Mouse (Mus musculus) heart, embryonic 13.5 days (tissue): Measurements from ENCODE around the gene Plekha1. TPM values are rescaled to one million over a fixed set of nuclear protein-coding genes. Genes with fewer than 3 reads are reported as not detected.
A peak's percentile ranks its signal among the peaks of the same experiment; 100 is the strongest.

Experiments
- ATAC-seq: fragments of 200-750 bp; cut with Nextera tagmentation; 2 replicates; pipeline ENCODE4 v1.8.0; 2017; ENCODE audit warnings: moderate TSS enrichment; ENCODE audit not compliant: insufficient number of reproducible peaks, low FRiP score, low TSS enrichment; ENCODE audit errors: extremely low read depth
- H3K27ac ChIP-seq: fragments of 300-500 bp; sonication (generic); replicated peaks from 2 replicates; pipeline ENCODE4 v1.5.1; 2015; ENCODE audit warnings: moderate library complexity, mild to moderate bottlenecking, inconsistent platforms
- H3K27me3 ChIP-seq: fragments of 300-500 bp; sonication (generic); replicated peaks from 2 replicates; pipeline ENCODE4 v1.6.1; 2015; ENCODE audit warnings: mild to moderate bottlenecking, inconsistent platforms
- H3K36me3 ChIP-seq: fragments of 300-500 bp; sonication (generic); 2 replicates; pipeline ENCODE4 v1.6.1; 2015; ENCODE audit warnings: mild to moderate bottlenecking, inconsistent platforms
- H3K4me1 ChIP-seq: fragments of 300-500 bp; sonication (generic); 2 replicates; pipeline ENCODE4 v1.6.1; 2015; ENCODE audit warnings: inconsistent platforms
- H3K4me2 ChIP-seq: fragments of 300-500 bp; sonication (generic); 2 replicates; pipeline ENCODE4 v1.6.1; 2015; ENCODE audit warnings: inconsistent platforms, mild to moderate bottlenecking, moderate library complexity
- H3K4me3 ChIP-seq: fragments of 300-500 bp; sonication (generic); 2 replicates; pipeline ENCODE4 v1.5.1; 2015; ENCODE audit warnings: moderate library complexity, mild to moderate bottlenecking, inconsistent platforms
- H3K9ac ChIP-seq: fragments of 300-500 bp; sonication (generic); 2 replicates; pipeline ENCODE4 v1.6.1; 2015; ENCODE audit warnings: inconsistent platforms, mild to moderate bottlenecking, moderate library complexity
- H3K9me3 ChIP-seq: fragments of 300-500 bp; sonication (generic); 2 replicates; pipeline ENCODE4 v1.6.1; 2016; ENCODE audit warnings: inconsistent platforms
- WGBS: fragments of 180-500 bp; shearing (Covaris S2); methylation state at CpG from one replicate; pipeline ENCODE4 v1.1.7; 2015; ENCODE audit warnings: mixed read lengths; 5-methylcytosine and 5-hydroxymethylcytosine counted together
- polyA plus RNA-seq: library from polyadenylated mRNA; unstranded; fragments of >200 nt; fragmentation: Nextera tagmentation; extraction: Ambion mirVana; gene quantifications from 2 replicates; pipeline ENCODE4 v1.2.1, GENCODE M21; 2015

Plekha1 gene
- polyA plus RNA-seq, 1 experiment from 2014 or later, result 41.7 TPM

GRCm38 (mm10) chr7:130860721-130861142 is 4.8 kb upstream of the Plekha1 start:
- Histone ChIP-seq H3K27ac (no peak overlapping the region), H3K9ac (no peak overlapping the region), H3K4me2 (no peak overlapping the region), H3K36me3 (no peaks in the 10 kb centered on the region), H3K4me1 (peaks cover 30% of the 10 kb centered on the region), H3K27me3 (no peaks in the 10 kb centered on the region), H3K4me3 (no peak overlapping the region), H3K9me3 (no peaks in the 10 kb centered on the region)
- no peak for ATAC-seq
- WGBS, result 44% methylated on average over 11 of the region's 11 CpGs

- no peak for ATAC-seq
- WGBS, result 70% methylated on average over 1 of the region's 1 CpGs
- H3K9me3 ChIP-seq, result no peaks in the 10 kb centered on the region
- H3K27ac ChIP-seq, result no peak overlapping the region
- H3K9ac ChIP-seq, result no peak overlapping the region
- H3K4me3 ChIP-seq, result no peak overlapping the region
- no peaks in the 10 kb centered on the region for H3K27me3 ChIP-seq
- H3K4me2 ChIP-seq, result no peak overlapping the region
- H3K4me1 ChIP-seq, result peaks cover 38% of the 10 kb centered on the region
- no peaks in the 10 kb centered on the region for H3K36me3 ChIP-seq
These were observed 3.1 kb upstream of the Plekha1 start for GRCm38 (mm10) chr7:130862501-130862900.

- no peak overlapping the region for H3K4me2 ChIP-seq
- no peaks in the 10 kb centered on the region for H3K36me3 ChIP-seq
- H3K4me3 ChIP-seq, result no peak overlapping the region
- H3K9me3 ChIP-seq, result no peaks in the 10 kb centered on the region
- peaks cover 42% of the 10 kb centered on the region for H3K4me1 ChIP-seq
- WGBS, result 55% methylated on average over 7 of the region's 7 CpGs
- ATAC-seq, result no peak
- no peak overlapping the region for H3K27ac ChIP-seq
- no peaks in the 10 kb centered on the region for H3K27me3 ChIP-seq
- H3K9ac ChIP-seq, result no peak overlapping the region
These were observed 845 bp upstream of the Plekha1 start for GRCm38 (mm10) chr7:130864711-130865110.

- WGBS, result 2% methylated on average over 13 of the region's 13 CpGs
- peak overlapping the region; percentile 84 for H3K27ac ChIP-seq
- peak overlapping the region; percentile 91 for H3K4me3 ChIP-seq
- no peaks in the 10 kb centered on the region for H3K9me3 ChIP-seq
- H3K27me3 ChIP-seq, result no peaks in the 10 kb centered on the region
- H3K4me1 ChIP-seq, result peaks cover 35% of the 10 kb centered on the region
- peak overlapping the region; percentile 93 for H3K9ac ChIP-seq
- peak overlapping the region; percentile 69 for H3K4me2 ChIP-seq
- H3K36me3 ChIP-seq, result no peaks in the 10 kb centered on the region
- ATAC-seq, result no peak
These were observed 1.1 kb downstream of the Plekha1 start for GRCm38 (mm10) chr7:130866640-130867039.

- WGBS, result 39% methylated on average over 3 of the region's 3 CpGs
- H3K27ac ChIP-seq, result peak overlapping the region; percentile 26; the same call in 1 of the 2 replicates
- peak overlapping the region; percentile 53 for H3K9ac ChIP-seq
- peaks cover 35% of the 10 kb centered on the region for H3K4me1 ChIP-seq
- H3K27me3 ChIP-seq, result no peaks in the 10 kb centered on the region
- no peaks in the 10 kb centered on the region for H3K9me3 ChIP-seq
- peak overlapping the region; percentile 69 for H3K4me2 ChIP-seq
- H3K36me3 ChIP-seq, result no peaks in the 10 kb centered on the region
- H3K4me3 ChIP-seq, result peak overlapping the region; percentile 91
- no peak for ATAC-seq
These were observed 1.7 kb downstream of the Plekha1 start for GRCm38 (mm10) chr7:130867256-130867655.

GRCm38 (mm10) chr7:130884161-130884560 is 18.6 kb downstream of the Plekha1 start:
- H3K4me1 ChIP-seq, result peaks cover 30% of the 10 kb centered on the region
- H3K27ac ChIP-seq, result no peak overlapping the region
- H3K4me2 ChIP-seq, result no peak overlapping the region
- WGBS, result 85% methylated on average over 2 of the region's 2 CpGs
- no peaks in the 10 kb centered on the region for H3K9me3 ChIP-seq
- no peaks in the 10 kb centered on the region for H3K27me3 ChIP-seq
- no peak overlapping the region for H3K9ac ChIP-seq
- ATAC-seq, result no peak
- H3K36me3 ChIP-seq, result peaks cover 46% of the 10 kb centered on the region
- no peak overlapping the region for H3K4me3 ChIP-seq

- no peak overlapping the region for H3K9ac ChIP-seq
- 47% methylated on average over 3 of the region's 3 CpGs for WGBS
- no peak overlapping the region for H3K4me2 ChIP-seq
These were observed 20.7 kb downstream of the Plekha1 start for GRCm38 (mm10) chr7:130886246-130886645.

GRCm38 (mm10) chr7:130887946-130888345 is 22.4 kb downstream of the Plekha1 start:
- H3K9ac ChIP-seq, result peak overlapping the region; percentile 59
- ATAC-seq, result no peak
- H3K36me3 ChIP-seq, result peaks cover 47% of the 10 kb centered on the region
- peaks cover 45% of the 10 kb centered on the region for H3K4me1 ChIP-seq
- H3K27me3 ChIP-seq, result no peaks in the 10 kb centered on the region
- no peaks in the 10 kb centered on the region for H3K9me3 ChIP-seq
- peak overlapping the region; percentile 58 for H3K4me2 ChIP-seq
- WGBS, result 22% methylated on average over 3 of the region's 3 CpGs
- peak overlapping the region; percentile 11; the same call in 1 of the 2 replicates for H3K4me3 ChIP-seq
- H3K27ac ChIP-seq, result peak overlapping the region; percentile 92

More at GRCm38 (mm10) chr7:130886246-130886645, 20.7 kb downstream of the Plekha1 start:
- Histone ChIP-seq H3K4me3 (no peak overlapping the region), H3K27me3 (no peaks in the 10 kb centered on the region), H3K4me1 (peaks cover 45% of the 10 kb centered on the region), H3K27ac (0 out of 2 replicates have a peak overlapping the region, but pooled peaks have one; percentile 12), H3K36me3 (peaks cover 40% of the 10 kb centered on the region), H3K9me3 (no peaks in the 10 kb centered on the region)
- ATAC-seq, result no peak

GRCm38 (mm10) chr7:130890871-130891270 is 25.3 kb downstream of the Plekha1 start:
- Histone ChIP-seq H3K36me3 (peaks cover 46% of the 10 kb centered on the region), H3K4me2 (no peak overlapping the region), H3K4me1 (peaks cover 44% of the 10 kb centered on the region), H3K27ac (peak overlapping the region; percentile 39), H3K27me3 (no peaks in the 10 kb centered on the region), H3K4me3 (no peak overlapping the region), H3K9ac (no peak overlapping the region), H3K9me3 (no peaks in the 10 kb centered on the region)
- WGBS, result 10% methylated on average over 2 of the region's 2 CpGs
- no peak for ATAC-seq

GRCm38 (mm10) chr7:130892973-130893372 is 27.4 kb downstream of the Plekha1 start:
- Histone ChIP-seq H3K27me3 (no peaks in the 10 kb centered on the region), H3K4me1 (peaks cover 28% of the 10 kb centered on the region), H3K9ac (no peak overlapping the region), H3K27ac (no peak overlapping the region), H3K4me2 (no peak overlapping the region), H3K36me3 (peaks cover 55% of the 10 kb centered on the region), H3K9me3 (no peaks in the 10 kb centered on the region), H3K4me3 (no peak overlapping the region)
- WGBS, result 64% methylated on average over 6 of the region's 6 CpGs
- no peak for ATAC-seq

GRCm38 (mm10) chr7:130894931-130895617 is 29.5 kb downstream of the Plekha1 start:
- Histone ChIP-seq H3K4me1 (peaks cover 12% of the 10 kb centered on the region), H3K9me3 (no peaks in the 10 kb centered on the region), H3K4me2 (no peak overlapping the region), H3K27ac (no peak overlapping the region), H3K27me3 (no peaks in the 10 kb centered on the region), H3K9ac (no peak overlapping the region), H3K4me3 (no peak overlapping the region), H3K36me3 (peaks cover 68% of the 10 kb centered on the region)
- WGBS, result 85% methylated on average over 9 of the region's 9 CpGs
- ATAC-seq, result no peak

GRCm38 (mm10) chr7:130895618-130895945 is 30.0 kb downstream of the Plekha1 start:
- 90% methylated on average over 2 of the region's 2 CpGs for WGBS
- no peak overlapping the region for H3K4me2 ChIP-seq
- no peaks in the 10 kb centered on the region for H3K27me3 ChIP-seq
- H3K4me3 ChIP-seq, result no peak overlapping the region
- H3K27ac ChIP-seq, result no peak overlapping the region
- H3K9ac ChIP-seq, result no peak overlapping the region
- no peaks in the 10 kb centered on the region for H3K9me3 ChIP-seq
- peaks cover 73% of the 10 kb centered on the region for H3K36me3 ChIP-seq
- no peak for ATAC-seq
- H3K4me1 ChIP-seq, result peaks cover 7% of the 10 kb centered on the region
